Mouse (Mus musculus): ENCODE data around the gene 4930513O06Rik. TPM values are rescaled to one million over a fixed set of nuclear protein-coding genes. Genes with fewer than 3 reads are reported as not detected.

The 4930513O06Rik gene
- total and polyA plus RNA-seq, 3 experiments, result not detected

DNA sequence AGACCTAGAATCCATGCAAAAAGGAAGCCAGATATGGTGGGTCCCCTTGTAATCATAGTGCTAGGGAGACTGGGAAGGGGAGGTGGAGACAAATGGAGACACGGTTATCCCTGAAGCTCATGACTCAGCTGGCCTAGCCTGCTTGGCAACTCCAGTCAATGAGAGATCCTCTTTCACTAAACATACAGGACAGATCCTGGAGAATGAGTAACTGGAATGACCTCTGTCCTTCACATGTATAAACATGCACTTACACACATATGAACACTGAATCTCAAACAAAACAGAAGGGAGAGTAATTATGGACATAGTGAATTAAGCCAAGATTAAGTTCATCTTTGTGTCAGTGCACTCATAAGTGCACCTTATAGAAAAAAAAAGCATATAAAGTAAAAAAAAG, 32.9 kb upstream of the 4930513O06Rik start:
- TF ChIP-seq ETS1 (IDR thresholded peaks at IDR 0.05; ENCODE audit: low read depth, low read length), result no peak
- no peak for TF ChIP-seq NRF1 (IDR thresholded peaks at IDR 0.05; ENCODE audit: insufficient read depth, low read depth, low read length, poor library complexity, severe bottlenecking)
- no peak for TF ChIP-seq RAD21 (IDR thresholded peaks at IDR 0.05; ENCODE audit: low read depth, low read length)
- no peak for TF ChIP-seq JUND (IDR thresholded peaks at IDR 0.05; ENCODE audit: low read depth, low read length)
- no peak for TF ChIP-seq E2F4 (IDR thresholded peaks at IDR 0.05; ENCODE audit: borderline replicate concordance, low read depth, low read length)
- no peak for TF ChIP-seq CHD2 (IDR thresholded peaks at IDR 0.05; ENCODE audit: low read length)
- no peak for TF ChIP-seq POLR2AphosphoS5 (IDR thresholded peaks at IDR 0.05; ENCODE audit: borderline replicate concordance, low read depth, low read length)
- no peak for TF ChIP-seq SMC3 (IDR thresholded peaks at IDR 0.05; ENCODE audit: low read depth, low read length)
- TF ChIP-seq MXI1 (IDR thresholded peaks at IDR 0.05; ENCODE audit: low read depth, low read length), result no peak
- no peak for TF ChIP-seq ZMIZ1 (IDR thresholded peaks at IDR 0.05; ENCODE audit: low read depth, low read length)
- no peak for TF ChIP-seq EP300 (IDR thresholded peaks at IDR 0.05; ENCODE audit: low read depth in 1 of 2, low read length in 2 of 2)
- TF ChIP-seq GABPA (IDR thresholded peaks at IDR 0.05; ENCODE audit: low read depth, low read length), result no peak
- Histone ChIP-seq H3K9ac (ENCODE audit: control insufficient read depth, low read depth, low read length, poor library complexity, severe bottlenecking) (no peak overlapping the region), H3K27ac (ENCODE audit: control insufficient read depth, low read depth, low read length) (no peak overlapping the region), H3K79me2 (ENCODE audit: control insufficient read depth, insufficient read depth, low read length, poor library complexity) (no peaks in the 10 kb centered on the region), H3K9me3 (replicated peaks; ENCODE audit: insufficient read depth, low read length) (no peaks in the 10 kb centered on the region), H3K27me3 (ENCODE audit: control insufficient read depth in 1 of 2, insufficient read depth in 2 of 2, low read length in 2 of 2) (no peaks in the 10 kb centered on the region), H3K4me1 (ENCODE audit: control insufficient read depth in 1 of 2, insufficient read depth in 2 of 2, low read length in 2 of 2) (no peaks in the 10 kb centered on the region), H3K36me3 (ENCODE audit: control insufficient read depth in 1 of 2, insufficient read depth in 2 of 2, low read length in 2 of 2) (no peaks in the 10 kb centered on the region), H3K4me3 (ENCODE audit: control insufficient read depth in 1 of 2, insufficient read depth in 1 of 2, low read depth in 2 of 2, low read length in 2 of 2) (no peak overlapping the region)
- no peak for DNase-seq (ENCODE audit: low read depth, low spot score)

DNA sequence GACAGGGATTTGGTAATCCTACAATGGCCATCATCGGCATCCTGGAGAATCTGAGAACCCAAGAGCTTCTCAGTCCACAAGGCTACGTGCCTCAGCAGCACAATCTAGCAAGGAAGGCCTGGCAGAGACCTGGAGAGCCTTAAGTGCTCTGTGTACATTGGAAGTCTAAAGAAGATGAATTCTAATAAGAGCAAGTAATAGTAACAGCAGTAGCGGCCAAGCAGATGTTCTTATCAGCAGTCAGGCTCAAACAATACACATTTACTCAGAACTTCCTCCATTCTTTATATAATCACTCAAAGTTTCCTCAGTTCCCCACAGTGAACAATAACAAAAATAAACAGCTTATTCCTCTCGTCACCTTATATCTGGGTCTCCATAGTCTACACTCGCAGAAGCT, 22.0 kb upstream of the 4930513O06Rik start:
- H3K9me3 ChIP-seq (replicated peaks; ENCODE audit: insufficient read depth, low read length), result no peaks in the 10 kb centered on the region
- no peak for DNase-seq (ENCODE audit: low read depth, low spot score)
- TF ChIP-seq ELF1 (IDR thresholded peaks at IDR 0.05; ENCODE audit: low read depth, low read length) (no peak), MEF2A (IDR thresholded peaks at IDR 0.05; ENCODE audit: extremely low read depth, insufficient replicate concordance, low read depth, low read length, poor library complexity, severe bottlenecking) (no peak), MAZ (IDR thresholded peaks at IDR 0.05; ENCODE audit: low read depth, low read length) (no peak), MAFK (IDR thresholded peaks at IDR 0.05; ENCODE audit: borderline replicate concordance, low read depth, low read length) (no peak), SMC3 (IDR thresholded peaks at IDR 0.05; ENCODE audit: low read depth, low read length) (no peak), SIN3A (IDR thresholded peaks at IDR 0.05; ENCODE audit: low read length) (no peak), GABPA (IDR thresholded peaks at IDR 0.05; ENCODE audit: low read depth, low read length) (no peak), HCFC1 (IDR thresholded peaks at IDR 0.05; ENCODE audit: low read depth, low read length) (no peak), KAT2A (conservative IDR thresholded peaks at IDR 0.05; ENCODE audit: low read depth, low read length) (no peak), GATA1 (IDR thresholded peaks at IDR 0.05; ENCODE audit: low read depth, low read length) (no peak), ETS1 (IDR thresholded peaks at IDR 0.05; ENCODE audit: low read depth, low read length) (no peak), USF2 (IDR thresholded peaks at IDR 0.05; ENCODE audit: borderline replicate concordance in 1 of 2, insufficient read depth in 1 of 2, low read depth in 1 of 2, low read length in 2 of 2) (no peak), TBP (IDR thresholded peaks at IDR 0.05; ENCODE audit: low read depth, low read length) (no peak), ZMIZ1 (IDR thresholded peaks at IDR 0.05; ENCODE audit: low read depth, low read length) (no peak), NRF1 (IDR thresholded peaks at IDR 0.05; ENCODE audit: insufficient read depth, low read depth, low read length, poor library complexity, severe bottlenecking) (no peak), CHD2 (IDR thresholded peaks at IDR 0.05; ENCODE audit: low read length) (no peak), TAL1 (IDR thresholded peaks at IDR 0.05; ENCODE audit: low read length) (no peak), MAX (IDR thresholded peaks at IDR 0.05; ENCODE audit: low read length) (no peak)

More for the DNA sequence above, 22.0 kb upstream of the 4930513O06Rik start:
- Histone ChIP-seq H3K4me1 (ENCODE audit: control insufficient read depth in 1 of 2, insufficient read depth in 2 of 2, low read length in 2 of 2) (no peaks in the 10 kb centered on the region), H3K27me3 (ENCODE audit: control insufficient read depth in 1 of 2, insufficient read depth in 2 of 2, low read length in 2 of 2) (no peaks in the 10 kb centered on the region), H3K27ac (ENCODE audit: control insufficient read depth, low read depth, low read length) (no peak overlapping the region), H3K36me3 (ENCODE audit: control insufficient read depth in 1 of 2, insufficient read depth in 2 of 2, low read length in 2 of 2) (no peaks in the 10 kb centered on the region), H3K79me2 (ENCODE audit: control insufficient read depth, insufficient read depth, low read length, poor library complexity) (no peaks in the 10 kb centered on the region), H3K4me3 (ENCODE audit: control insufficient read depth in 1 of 2, insufficient read depth in 1 of 2, low read depth in 2 of 2, low read length in 2 of 2) (no peak overlapping the region), H3K9ac (ENCODE audit: control insufficient read depth, low read depth, low read length, poor library complexity, severe bottlenecking) (no peak overlapping the region)
